Mouse (Mus musculus): ENCODE results near the gene Rex1bd. TPM values are rescaled to one million over a fixed set of nuclear protein-coding genes. Genes with fewer than 3 reads are reported as not detected.

Rex1bd gene
- total and polyA plus RNA-seq, 2 experiments from 2014 or later = 130 to 200 TPM

GRCm38 (mm10) chr8:70494416-70494945 lies 12.1 kb downstream of the Rex1bd start:
- Histone ChIP-seq H3K36me3 (ENCODE audit: insufficient read depth) (no peaks in the 10 kb centered on the region), H3K27ac (ENCODE audit: low read depth, low read length) (no peak overlapping the region), H3K4me1 (ENCODE audit: insufficient read depth) (peaks cover 7% of the 10 kb centered on the region), H3K4me3 (ENCODE audit: low read depth, low read length) (peak overlapping the region; percentile 47), H3K9me3 (ENCODE audit: low read length) (no peaks in the 10 kb centered on the region), H3K4me2 (ENCODE audit: low read depth) (peak overlapping the region; percentile 62), H3K27me3 (ENCODE audit: insufficient read depth, low read length) (peaks cover 87% of the 10 kb centered on the region), H3K9ac (peak overlapping the region; percentile 58; the same call in 1 of the 2 replicates)
- ATAC-seq = 0 out of 2 replicates have a peak, but pooled peaks have one; percentile 1
- DNase-seq = no peak
- WGBS = 5% methylated on average over 28 of the region's 28 CpGs
- TF ChIP-seq CTCF (IDR thresholded peaks at IDR 0.05; ENCODE audit: low read depth) = no peak

GRCm38 (mm10) chr8:70493692-70494415 lies 12.7 kb downstream of the Rex1bd start:
- ATAC-seq = peak; percentile 32; the same call in 1 of the 2 replicates
- peak overlapping the region; percentile 58 for H3K9ac ChIP-seq
- WGBS = 1% methylated on average over 43 of the region's 47 CpGs

GRCm38 (mm10) chr8:70492664-70493640 lies 13.6 kb downstream of the Rex1bd start, which contains the start of gene Crlf1:
Gene Crlf1 (plus strand): TSS chr8:70493158.
- H3K36me3 ChIP-seq (ENCODE audit: insufficient read depth) = no peaks in the 10 kb centered on the region
- ATAC-seq (no peak), DNase-seq (no peak)
- no peak within 1 kb of the TSS for H3K27ac ChIP-seq (ENCODE audit: low read depth, low read length)
- 2% methylated on average over 47 of the region's 93 CpGs for WGBS
- H3K4me2 ChIP-seq (ENCODE audit: low read depth) = peak within 1 kb of the TSS; percentile 62
- no peaks in the 10 kb centered on the region for H3K9me3 ChIP-seq (ENCODE audit: low read length)
- H3K4me3 ChIP-seq (ENCODE audit: low read depth, low read length) = peak within 1 kb of the TSS; percentile 47
- H3K9ac ChIP-seq = peak within 1 kb of the TSS; percentile 58
- H3K4me1 ChIP-seq (ENCODE audit: insufficient read depth) = peaks cover 7% of the 10 kb centered on the region
- peaks cover 91% of the 10 kb centered on the region for H3K27me3 ChIP-seq (ENCODE audit: insufficient read depth, low read length)
- no peak for TF ChIP-seq CTCF (IDR thresholded peaks at IDR 0.05; ENCODE audit: low read depth)

More at GRCm38 (mm10) chr8:70493692-70494415, 12.7 kb downstream of the Rex1bd start:
- peak overlapping the region; percentile 62 for H3K4me2 ChIP-seq (ENCODE audit: low read depth)
- H3K36me3 ChIP-seq (ENCODE audit: insufficient read depth) = no peaks in the 10 kb centered on the region
- H3K4me3 ChIP-seq (ENCODE audit: low read depth, low read length) = peak overlapping the region; percentile 47
- H3K27ac ChIP-seq (ENCODE audit: low read depth, low read length) = no peak overlapping the region
- no peaks in the 10 kb centered on the region for H3K9me3 ChIP-seq (ENCODE audit: low read length)
- H3K4me1 ChIP-seq (ENCODE audit: insufficient read depth) = peaks cover 7% of the 10 kb centered on the region
- DNase-seq = no peak
- no peak for TF ChIP-seq CTCF (IDR thresholded peaks at IDR 0.05; ENCODE audit: low read depth)
- peaks cover 91% of the 10 kb centered on the region for H3K27me3 ChIP-seq (ENCODE audit: insufficient read depth, low read length)

GRCm38 (mm10) chr8:70490880-70491495 lies 15.6 kb downstream of the Rex1bd start:
- TF ChIP-seq CTCF (IDR thresholded peaks at IDR 0.05; ENCODE audit: low read depth) = no peak
- no peaks in the 10 kb centered on the region for H3K36me3 ChIP-seq (ENCODE audit: insufficient read depth)
- no peak overlapping the region for H3K9ac ChIP-seq
- WGBS = 2% methylated on average over 20 of the region's 20 CpGs
- no peaks in the 10 kb centered on the region for H3K9me3 ChIP-seq (ENCODE audit: low read length)
- no peak overlapping the region for H3K4me2 ChIP-seq (ENCODE audit: low read depth)
- no peak for DNase-seq
- no peak overlapping the region for H3K27ac ChIP-seq (ENCODE audit: low read depth, low read length)
- peaks cover 7% of the 10 kb centered on the region for H3K4me1 ChIP-seq (ENCODE audit: insufficient read depth)
- no peak overlapping the region for H3K4me3 ChIP-seq (ENCODE audit: low read depth, low read length)
- H3K27me3 ChIP-seq (ENCODE audit: insufficient read depth, low read length) = peaks cover 78% of the 10 kb centered on the region
- ATAC-seq = no peak

- peaks cover 7% of the 10 kb centered on the region for H3K4me1 ChIP-seq (ENCODE audit: insufficient read depth)
Measured at GRCm38 (mm10) chr8:70490061-70490879, 16.3 kb downstream of the Rex1bd start.

More at GRCm38 (mm10) chr8:70490061-70490879, 16.3 kb downstream of the Rex1bd start:
- H3K27me3 ChIP-seq (ENCODE audit: insufficient read depth, low read length) = peaks cover 71% of the 10 kb centered on the region
- WGBS = 9% methylated on average over 10 of the region's 10 CpGs
- H3K27ac ChIP-seq (ENCODE audit: low read depth, low read length) = no peak overlapping the region
- no peak overlapping the region for H3K9ac ChIP-seq
- H3K36me3 ChIP-seq (ENCODE audit: insufficient read depth) = 0 out of 2 replicates have a peak, but pooled peaks cover 3% of the 10 kb centered on the region
- no peak for TF ChIP-seq CTCF (IDR thresholded peaks at IDR 0.05; ENCODE audit: low read depth)
- ATAC-seq (no peak), DNase-seq (no peak)
- H3K9me3 ChIP-seq (ENCODE audit: low read length) = no peaks in the 10 kb centered on the region
- H3K4me3 ChIP-seq (ENCODE audit: low read depth, low read length) = no peak overlapping the region
- no peak overlapping the region for H3K4me2 ChIP-seq (ENCODE audit: low read depth)
